Mouse (Mus musculus): Measurements from ENCODE around the gene Sgsh. TPM values are rescaled to one million over a fixed set of nuclear protein-coding genes. Genes with fewer than 3 reads are reported as not detected.

Gene Sgsh
- polyA plus RNA-seq, 1 experiment from 2014 or later, result 7.3 TPM

GRCm38 (mm10) chr11:119338271-119339059, 16.9 kb downstream of the Sgsh start:
- WGBS, result 85% methylated on average over 10 of the region's 10 CpGs
- no peak overlapping the region for H3K4me2 ChIP-seq (ENCODE audit: low read depth, low read length, severe bottlenecking)
- ATAC-seq (replicated peaks; ENCODE audit: low FRiP score) (no peak), DNase-seq (ENCODE audit: low spot score) (no peak)
- no peaks in the 10 kb centered on the region for H3K9me3 ChIP-seq (ENCODE audit: control insufficient read depth, low read length)
- H3K4me1 ChIP-seq (replicated peaks; ENCODE audit: control insufficient read depth, insufficient read depth, low read length), result no peaks in the 10 kb centered on the region
- no peak overlapping the region for H3K4me3 ChIP-seq (ENCODE audit: low read depth, low read length)
- no peak overlapping the region for H3K27ac ChIP-seq (ENCODE audit: low read depth, low read length)
- no peak overlapping the region for H3K9ac ChIP-seq (ENCODE audit: low read length)
- no peaks in the 10 kb centered on the region for H3K36me3 ChIP-seq (ENCODE audit: control insufficient read depth, insufficient read depth, low read length)
- no peaks in the 10 kb centered on the region for H3K27me3 ChIP-seq (ENCODE audit: control insufficient read depth, insufficient read depth, low read length)

DNA sequence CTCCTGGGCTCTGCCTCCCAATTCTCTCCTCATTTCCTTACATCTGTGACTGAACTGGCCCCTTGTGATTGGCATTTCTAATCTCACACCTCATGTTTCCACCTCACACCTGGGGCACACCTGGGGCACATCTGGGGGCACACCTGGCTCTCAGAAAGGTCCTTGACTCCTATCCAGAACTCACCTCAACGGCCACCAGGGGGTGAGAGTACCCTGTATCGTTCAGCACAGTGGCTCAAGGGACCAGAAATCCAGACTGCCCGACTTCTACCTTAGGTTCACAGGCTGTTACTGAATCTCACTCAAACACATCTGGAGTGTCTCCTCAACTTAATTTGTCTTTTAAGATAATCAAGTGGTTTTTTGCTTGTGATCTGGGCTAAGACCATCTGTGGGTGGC, 23.4 kb downstream of the Sgsh start:
- DNase-seq (ENCODE audit: low spot score) (no peak), ATAC-seq (replicated peaks; ENCODE audit: low FRiP score) (no peak)
- no peak overlapping the region for H3K27ac ChIP-seq (ENCODE audit: low read depth, low read length)
- WGBS, result 58% methylated on average over 3 of the region's 3 CpGs
- H3K4me2 ChIP-seq (ENCODE audit: low read depth, low read length, severe bottlenecking), result no peak overlapping the region
- no peaks in the 10 kb centered on the region for H3K9me3 ChIP-seq (ENCODE audit: control insufficient read depth, low read length)
- H3K9ac ChIP-seq (ENCODE audit: low read length), result no peak overlapping the region
- H3K4me3 ChIP-seq (ENCODE audit: low read depth, low read length), result no peak overlapping the region
- H3K27me3 ChIP-seq (ENCODE audit: control insufficient read depth, insufficient read depth, low read length), result no peaks in the 10 kb centered on the region
- H3K36me3 ChIP-seq (ENCODE audit: control insufficient read depth, insufficient read depth, low read length), result no peaks in the 10 kb centered on the region
- H3K4me1 ChIP-seq (replicated peaks; ENCODE audit: control insufficient read depth, insufficient read depth, low read length), result no peaks in the 10 kb centered on the region

GRCm38 (mm10) chr11:119330592-119330991, 24.7 kb downstream of the Sgsh start:
- DNase-seq (ENCODE audit: low spot score) (no peak), ATAC-seq (replicated peaks; ENCODE audit: low FRiP score) (no peak)
- H3K4me2 ChIP-seq (ENCODE audit: low read depth, low read length, severe bottlenecking), result no peak overlapping the region
- H3K36me3 ChIP-seq (ENCODE audit: control insufficient read depth, insufficient read depth, low read length), result no peaks in the 10 kb centered on the region
- no peak overlapping the region for H3K9ac ChIP-seq (ENCODE audit: low read length)
- H3K4me1 ChIP-seq (replicated peaks; ENCODE audit: control insufficient read depth, insufficient read depth, low read length), result no peaks in the 10 kb centered on the region
- no peak overlapping the region for H3K27ac ChIP-seq (ENCODE audit: low read depth, low read length)
- H3K9me3 ChIP-seq (ENCODE audit: control insufficient read depth, low read length), result no peaks in the 10 kb centered on the region
- no peak overlapping the region for H3K4me3 ChIP-seq (ENCODE audit: low read depth, low read length)
- WGBS, result 69% methylated on average over 4 of the region's 4 CpGs
- no peaks in the 10 kb centered on the region for H3K27me3 ChIP-seq (ENCODE audit: control insufficient read depth, insufficient read depth, low read length)

DNA sequence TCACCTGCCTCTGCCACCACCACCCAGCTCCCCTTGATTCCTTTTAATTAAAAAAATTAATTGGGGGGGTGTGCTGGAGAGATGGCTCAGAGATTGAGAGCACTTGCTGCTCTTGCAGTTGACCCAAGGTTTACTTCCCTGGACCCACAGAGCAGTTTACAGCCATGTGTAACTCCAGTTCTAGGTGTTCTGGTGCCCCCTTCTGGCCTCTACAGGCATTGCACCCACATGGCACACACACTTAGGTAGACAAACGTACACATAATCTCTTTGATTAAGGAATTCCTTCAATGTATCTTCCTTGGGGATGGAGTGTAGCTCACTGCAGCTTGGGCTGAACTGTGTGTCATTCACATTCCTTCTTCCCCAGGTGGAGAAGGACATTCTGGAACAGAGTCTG, 30.3 kb downstream of the Sgsh start:
- Histone ChIP-seq H3K9me3 (ENCODE audit: control insufficient read depth, low read length) (0 out of 2 replicates have a peak, but pooled peaks cover 2% of the 10 kb centered on the region), H3K27ac (ENCODE audit: low read depth, low read length) (no peak overlapping the region), H3K9ac (ENCODE audit: low read length) (no peak overlapping the region), H3K27me3 (ENCODE audit: control insufficient read depth, insufficient read depth, low read length) (no peaks in the 10 kb centered on the region), H3K4me2 (ENCODE audit: low read depth, low read length, severe bottlenecking) (no peak overlapping the region), H3K4me1 (replicated peaks; ENCODE audit: control insufficient read depth, insufficient read depth, low read length) (no peaks in the 10 kb centered on the region), H3K36me3 (ENCODE audit: control insufficient read depth, insufficient read depth, low read length) (no peaks in the 10 kb centered on the region), H3K4me3 (ENCODE audit: low read depth, low read length) (no peak overlapping the region)
- no peak for DNase-seq (ENCODE audit: low spot score)
- WGBS, result 80% methylated on average over 1 of the region's 1 CpGs
- ATAC-seq (replicated peaks; ENCODE audit: low FRiP score), result no peak

DNA sequence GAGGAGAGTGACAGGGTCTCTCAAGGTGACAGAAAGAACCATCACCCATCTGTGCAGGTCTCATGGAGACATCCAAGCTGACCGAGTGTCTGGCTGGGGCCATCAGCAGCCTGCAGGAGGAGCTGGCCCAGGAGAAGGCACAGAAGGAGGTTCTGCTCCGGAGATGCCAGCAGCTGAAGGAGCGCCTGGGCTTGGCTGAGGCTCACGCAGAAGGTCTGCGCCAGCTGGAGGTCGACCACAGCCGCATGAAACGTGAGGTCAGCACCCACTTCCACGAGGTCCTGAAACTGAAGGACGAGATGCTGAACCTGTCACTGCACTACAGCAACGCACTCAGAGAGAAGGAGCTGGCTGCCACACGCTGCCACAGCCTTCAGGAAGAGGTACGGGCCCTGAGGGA, 32.8 kb downstream of the Sgsh start:
- no peak overlapping the region for H3K4me2 ChIP-seq (ENCODE audit: low read depth, low read length, severe bottlenecking)
- H3K4me3 ChIP-seq (ENCODE audit: low read depth, low read length), result no peak overlapping the region
- 0 out of 2 replicates have a peak, but pooled peaks cover 2% of the 10 kb centered on the region for H3K9me3 ChIP-seq (ENCODE audit: control insufficient read depth, low read length)
- 81% methylated on average over 13 of the region's 13 CpGs for WGBS
- no peak overlapping the region for H3K9ac ChIP-seq (ENCODE audit: low read length)
- H3K4me1 ChIP-seq (replicated peaks; ENCODE audit: control insufficient read depth, insufficient read depth, low read length), result no peaks in the 10 kb centered on the region
- no peak overlapping the region for H3K27ac ChIP-seq (ENCODE audit: low read depth, low read length)
- ATAC-seq (replicated peaks; ENCODE audit: low FRiP score) (no peak), DNase-seq (ENCODE audit: low spot score) (no peak)
- H3K27me3 ChIP-seq (ENCODE audit: control insufficient read depth, insufficient read depth, low read length), result no peaks in the 10 kb centered on the region
- H3K36me3 ChIP-seq (ENCODE audit: control insufficient read depth, insufficient read depth, low read length), result no peaks in the 10 kb centered on the region

DNA sequence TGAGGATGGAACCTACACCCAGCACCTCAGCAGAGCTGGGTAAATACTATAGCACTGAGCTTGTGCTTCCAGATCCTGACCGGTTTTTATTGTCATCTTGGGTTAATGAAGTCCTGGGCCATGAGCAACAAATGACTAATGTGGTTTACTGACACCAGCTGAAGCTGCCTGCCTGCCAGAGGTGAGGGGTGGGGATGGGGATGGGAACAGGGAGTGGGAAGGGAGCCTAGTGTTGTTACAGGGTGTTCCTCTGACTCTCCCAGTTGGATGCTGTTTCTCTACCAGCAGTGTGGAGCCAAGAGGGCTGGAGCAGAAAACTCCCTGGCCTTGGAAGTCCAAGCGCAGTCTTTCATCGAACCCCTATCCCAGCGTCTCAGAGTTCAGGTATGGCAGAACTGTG, 38.6 kb downstream of the Sgsh start:
- no peak overlapping the region for H3K4me3 ChIP-seq (ENCODE audit: low read depth, low read length)
- ATAC-seq (replicated peaks; ENCODE audit: low FRiP score), result no peak
- 87% methylated on average over 4 of the region's 4 CpGs for WGBS

DNA sequence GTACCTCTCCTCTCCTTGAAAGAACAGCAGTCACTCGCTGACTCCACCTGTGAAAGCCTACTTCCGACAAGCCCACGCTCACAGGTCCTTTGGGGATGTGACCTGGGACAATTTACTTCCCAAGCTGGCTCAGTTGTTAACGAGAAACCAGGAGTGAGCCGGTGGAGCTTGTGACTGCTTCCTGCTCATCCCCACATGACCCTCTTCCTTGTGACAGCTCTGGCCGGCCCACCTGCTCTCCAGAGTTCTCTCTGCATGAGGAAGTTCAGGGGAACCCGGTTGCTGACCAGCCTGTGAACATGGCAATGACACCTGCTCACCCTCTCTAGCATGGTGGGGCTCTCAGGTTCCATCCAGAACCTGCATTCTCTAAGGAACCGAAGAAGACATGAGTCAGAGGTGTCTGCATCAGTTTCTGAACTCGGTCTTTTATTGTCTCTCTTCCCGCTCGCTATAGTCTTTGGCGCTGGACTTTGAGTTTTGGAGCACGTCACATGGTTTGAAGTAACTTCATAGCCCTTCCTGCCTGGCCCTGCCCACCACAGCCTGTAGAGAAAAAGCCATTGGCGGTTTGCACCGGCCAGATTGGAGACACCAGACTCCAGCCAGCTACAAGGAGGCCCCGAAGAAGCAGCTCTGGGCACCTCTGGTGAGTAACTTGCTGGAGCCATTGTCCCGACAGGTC, 40.9 kb downstream of the Sgsh start:
- no peak for DNase-seq (ENCODE audit: low spot score)
- 85% methylated on average over 17 of the region's 17 CpGs for WGBS

More for the DNA sequence above, 38.6 kb downstream of the Sgsh start:
- H3K4me2 ChIP-seq (ENCODE audit: low read depth, low read length, severe bottlenecking), result no peak overlapping the region
- H3K9ac ChIP-seq (ENCODE audit: low read length), result no peak overlapping the region
- no peaks in the 10 kb centered on the region for H3K4me1 ChIP-seq (replicated peaks; ENCODE audit: control insufficient read depth, insufficient read depth, low read length)
- H3K27ac ChIP-seq (ENCODE audit: low read depth, low read length), result no peak overlapping the region
- H3K27me3 ChIP-seq (ENCODE audit: control insufficient read depth, insufficient read depth, low read length), result no peaks in the 10 kb centered on the region
- DNase-seq (ENCODE audit: low spot score), result no peak
- H3K9me3 ChIP-seq (ENCODE audit: control insufficient read depth, low read length), result no peaks in the 10 kb centered on the region
- no peaks in the 10 kb centered on the region for H3K36me3 ChIP-seq (ENCODE audit: control insufficient read depth, insufficient read depth, low read length)

GRCm38 (mm10) chr11:119310621-119311020, 44.7 kb downstream of the Sgsh start:
- H3K4me3 ChIP-seq (ENCODE audit: low read depth, low read length), result no peak overlapping the region
- H3K27me3 ChIP-seq (ENCODE audit: control insufficient read depth, insufficient read depth, low read length), result no peaks in the 10 kb centered on the region
- ATAC-seq (replicated peaks; ENCODE audit: low FRiP score), result no peak
- H3K4me1 ChIP-seq (replicated peaks; ENCODE audit: control insufficient read depth, insufficient read depth, low read length), result no peaks in the 10 kb centered on the region
- no peaks in the 10 kb centered on the region for H3K9me3 ChIP-seq (ENCODE audit: control insufficient read depth, low read length)
- no peak for DNase-seq (ENCODE audit: low spot score)
- H3K36me3 ChIP-seq (ENCODE audit: control insufficient read depth, insufficient read depth, low read length), result no peaks in the 10 kb centered on the region
- H3K9ac ChIP-seq (ENCODE audit: low read length), result no peak overlapping the region
- H3K27ac ChIP-seq (ENCODE audit: low read depth, low read length), result no peak overlapping the region
- H3K4me2 ChIP-seq (ENCODE audit: low read depth, low read length, severe bottlenecking), result no peak overlapping the region
- WGBS, result 17% methylated on average over 10 of the region's 10 CpGs

More for the DNA sequence above, 40.9 kb downstream of the Sgsh start:
- H3K9ac ChIP-seq (ENCODE audit: low read length), result no peak overlapping the region
- no peaks in the 10 kb centered on the region for H3K36me3 ChIP-seq (ENCODE audit: control insufficient read depth, insufficient read depth, low read length)
- no peaks in the 10 kb centered on the region for H3K27me3 ChIP-seq (ENCODE audit: control insufficient read depth, insufficient read depth, low read length)
- H3K9me3 ChIP-seq (ENCODE audit: control insufficient read depth, low read length), result no peaks in the 10 kb centered on the region
- ATAC-seq (replicated peaks; ENCODE audit: low FRiP score), result no peak
- H3K4me2 ChIP-seq (ENCODE audit: low read depth, low read length, severe bottlenecking), result no peak overlapping the region
- no peak overlapping the region for H3K27ac ChIP-seq (ENCODE audit: low read depth, low read length)
- no peaks in the 10 kb centered on the region for H3K4me1 ChIP-seq (replicated peaks; ENCODE audit: control insufficient read depth, insufficient read depth, low read length)
- no peak overlapping the region for H3K4me3 ChIP-seq (ENCODE audit: low read depth, low read length)

All from forebrain, embryonic 11.5 days (tissue).